Mouse (Mus musculus) hindbrain, embryonic 16.5 days (tissue): ENCODE data around the gene Ap1b1. TPM values are rescaled to one million over a fixed set of nuclear protein-coding genes. Genes with fewer than 3 reads are reported as not detected.
"Not testable (repeated sequence)": the region's sequence is repeated elsewhere in the genome, so short reads cannot be mapped to it uniquely, and the experiment has no call there.

Experiments
- ATAC-seq: fragments of 200-750 bp; cut with Nextera tagmentation; 2 replicates; pipeline ENCODE4 v1.8.0; 2017; ENCODE audit warnings: moderate TSS enrichment, moderate library complexity
- H3K27ac ChIP-seq: fragments of 300-500 bp; sonication (generic); 2 replicates; pipeline ENCODE4 v1.5.1; 2014; ENCODE audit warnings: low read depth, mild to moderate bottlenecking, control low read depth, low read length, moderate library complexity
- H3K27me3 ChIP-seq: fragments of 300-500 bp; sonication (generic); replicated peaks from 2 replicates; pipeline ENCODE4 v1.6.1; 2014; ENCODE audit warnings: low read length; ENCODE audit not compliant: control insufficient read depth, insufficient read depth
- H3K36me3 ChIP-seq: fragments of 300-500 bp; sonication (generic); 2 replicates; pipeline ENCODE4 v1.6.1; 2014; ENCODE audit warnings: mild to moderate bottlenecking, low read length, moderate library complexity, mixed read lengths; ENCODE audit not compliant: control insufficient read depth, insufficient read depth
- H3K4me1 ChIP-seq: fragments of 300-500 bp; sonication (generic); 2 replicates; pipeline ENCODE4 v1.6.1; 2014; ENCODE audit warnings: low read depth, low read length; ENCODE audit not compliant: control insufficient read depth, insufficient read depth
- H3K4me2 ChIP-seq: fragments of 300-500 bp; sonication (generic); 2 replicates; pipeline ENCODE4 v1.6.1; 2014; ENCODE audit warnings: mild to moderate bottlenecking, low read length, control low read depth, moderate library complexity
- H3K4me3 ChIP-seq: fragments of 300-500 bp; sonication (generic); 2 replicates; pipeline ENCODE4 v1.5.1; 2014; ENCODE audit warnings: mild to moderate bottlenecking, low read length, control low read depth, moderate library complexity
- H3K9ac ChIP-seq: fragments of 300-500 bp; sonication (generic); 2 replicates; pipeline ENCODE4 v1.6.1; 2014; ENCODE audit warnings: low read depth, mild to moderate bottlenecking, control low read depth, low read length, moderate library complexity
- H3K9me3 ChIP-seq: fragments of 300-500 bp; sonication (generic); 2 replicates; pipeline ENCODE4 v1.6.1; 2014; ENCODE audit warnings: mild to moderate bottlenecking, low read length, moderate library complexity; ENCODE audit not compliant: control insufficient read depth
- WGBS: fragments of 180-500 bp; shearing (Covaris S2); extraction: QIAGEN DNeasy Blood & Tissue Kit; methylation state at CpG from one replicate; pipeline ENCODE4 v1.1.7; 2014; 5-methylcytosine and 5-hydroxymethylcytosine counted together
- microRNA-seq: library from miRNA; unstranded; fragments of <30 nt; microRNA quantifications from one replicate; pipeline ENCODE4, GENCODE M21; 2017
- polyA plus RNA-seq: library from polyadenylated mRNA; unstranded; fragments of >200 nt; fragmentation: Nextera tagmentation; extraction: Ambion mirVana; gene quantifications from 2 replicates; pipeline ENCODE4 v1.2.1, GENCODE M21; 2015

The Ap1b1 gene
- polyA plus RNA-seq, 1 experiment from 2014 or later, result 102 TPM

- H3K4me1 ChIP-seq, result peaks cover 28% of the 10 kb centered on the region
- H3K36me3 ChIP-seq, result peaks cover 35% of the 10 kb centered on the region
- peaks cover 16% of the 10 kb centered on the region for H3K27me3 ChIP-seq
- H3K4me3 ChIP-seq, result no peak overlapping the region
- no peak overlapping the region for H3K27ac ChIP-seq
- H3K9ac ChIP-seq, result no peak overlapping the region
- ATAC-seq, result no peak
- no peak overlapping the region for H3K4me2 ChIP-seq
- H3K9me3 ChIP-seq, result no peaks in the 10 kb centered on the region
Observed at GRCm38 (mm10) chr11:5067063-5067462, 80.4 kb downstream of the Ap1b1 start.

GRCm38 (mm10) chr11:5068126-5068971 lies 81.7 kb downstream of the Ap1b1 start:
- WGBS, result 77% methylated on average over 9 of the region's 9 CpGs
- Histone ChIP-seq H3K36me3 (peaks cover 47% of the 10 kb centered on the region), H3K9me3 (no peaks in the 10 kb centered on the region), H3K4me2 (no peak overlapping the region), H3K27me3 (peaks cover 3% of the 10 kb centered on the region), H3K4me3 (no peak overlapping the region), H3K9ac (no peak overlapping the region), H3K27ac (no peak overlapping the region), H3K4me1 (peaks cover 15% of the 10 kb centered on the region)
- no peak for ATAC-seq

- Histone ChIP-seq H3K4me3 (no peak overlapping the region), H3K27me3 (no peaks in the 10 kb centered on the region), H3K36me3 (peaks cover 43% of the 10 kb centered on the region), H3K4me2 (no peak overlapping the region), H3K9ac (no peak overlapping the region), H3K4me1 (no peaks in the 10 kb centered on the region), H3K27ac (no peak overlapping the region), H3K9me3 (no peaks in the 10 kb centered on the region)
- no peak for ATAC-seq
- WGBS, result 65% methylated on average over 4 of the region's 4 CpGs
Observed at GRCm38 (mm10) chr11:5074882-5075281, 88.3 kb downstream of the Ap1b1 start.

- H3K4me1 ChIP-seq, result no peaks in the 10 kb centered on the region
- no peaks in the 10 kb centered on the region for H3K27me3 ChIP-seq
- H3K9me3 ChIP-seq, result no peaks in the 10 kb centered on the region
- no peak for ATAC-seq
- no peak overlapping the region for H3K9ac ChIP-seq
- no peak overlapping the region for H3K27ac ChIP-seq
- H3K36me3 ChIP-seq, result peaks cover 43% of the 10 kb centered on the region
- H3K4me2 ChIP-seq, result no peak overlapping the region
- no peak overlapping the region for H3K4me3 ChIP-seq
Observed at GRCm38 (mm10) chr11:5075760-5076159, 89.1 kb downstream of the Ap1b1 start.

GRCm38 (mm10) chr11:5076843-5077242 lies 90.2 kb downstream of the Ap1b1 start:
- H3K9ac ChIP-seq, H3K9me3 ChIP-seq, H3K27me3 ChIP-seq, H3K4me1 ChIP-seq, H3K4me2 ChIP-seq, H3K27ac ChIP-seq, H3K4me3 ChIP-seq, ATAC-seq: not testable (repeated sequence)
- peaks cover 37% of the 10 kb centered on the region for H3K36me3 ChIP-seq
- WGBS, result 87% methylated on average over 3 of the region's 5 CpGs

GRCm38 (mm10) chr11:5089147-5089546 lies 102.5 kb downstream of the Ap1b1 start:
- Histone ChIP-seq H3K4me2 (no peak overlapping the region), H3K4me3 (no peak overlapping the region), H3K27me3 (no peaks in the 10 kb centered on the region), H3K27ac (no peak overlapping the region), H3K4me1 (no peaks in the 10 kb centered on the region; the same call in 1 of the 2 replicates), H3K36me3 (peaks cover 50% of the 10 kb centered on the region), H3K9ac (no peak overlapping the region), H3K9me3 (no peaks in the 10 kb centered on the region)
- ATAC-seq, result no peak
- 93% methylated on average over 1 of the region's 1 CpGs for WGBS

GRCm38 (mm10) chr11:5091706-5092105 lies 105.1 kb downstream of the Ap1b1 start:
- 40% methylated on average over 2 of the region's 2 CpGs for WGBS
- Histone ChIP-seq H3K9me3 (no peaks in the 10 kb centered on the region), H3K4me2 (no peak overlapping the region), H3K9ac (no peak overlapping the region), H3K27me3 (no peaks in the 10 kb centered on the region), H3K4me1 (peaks cover 9% of the 10 kb centered on the region), H3K4me3 (no peak overlapping the region), H3K27ac (no peak overlapping the region), H3K36me3 (peaks cover 27% of the 10 kb centered on the region)
- no peak for ATAC-seq

Small RNAs within 50 kb of the gene (microRNA-seq; reads per million reads assigned to microRNA genes)
- not detected for gene Gm47296

Other genes starting within 250 kb of the Ap1b1 start
- gene Cabp7, start 240.0 kb upstream of the Ap1b1 start, polyA plus RNA-seq, result 1.5 and 2.0 TPM in 2 replicates
- 68.1 and 74.8 TPM in 2 replicates for gene Nf2, start 137.3 kb upstream of the Ap1b1 start, polyA plus RNA-seq
- gene Nipsnap1, start 112.9 kb upstream of the Ap1b1 start, polyA plus RNA-seq, result 131 and 134 TPM in 2 replicates
- 45.2 and 49.5 TPM in 2 replicates for gene Thoc5, start 91.5 kb upstream of the Ap1b1 start, polyA plus RNA-seq
- gene Nefh, start 38.8 kb upstream of the Ap1b1 start, polyA plus RNA-seq, result 11.9 and 14.3 TPM in 2 replicates
- 2.0 TPM in 2 replicates for gene Rasl10a, start 71.3 kb downstream of the Ap1b1 start, polyA plus RNA-seq
- 19.1 and 21.6 TPM in 2 replicates for gene Gas2l1, start 78.5 kb downstream of the Ap1b1 start, polyA plus RNA-seq
- 43.3 and 45.0 TPM in 2 replicates for gene Rhbdd3, start 112.1 kb downstream of the Ap1b1 start, polyA plus RNA-seq
- gene Ewsr1, start 112.4 kb downstream of the Ap1b1 start, polyA plus RNA-seq, result 520 and 571 TPM in 2 replicates
- 15.8 and 18.2 TPM in 2 replicates for gene Emid1, start 165.4 kb downstream of the Ap1b1 start, polyA plus RNA-seq